Mouse (Mus musculus): ENCODE data around the gene Capn12.

DNA sequence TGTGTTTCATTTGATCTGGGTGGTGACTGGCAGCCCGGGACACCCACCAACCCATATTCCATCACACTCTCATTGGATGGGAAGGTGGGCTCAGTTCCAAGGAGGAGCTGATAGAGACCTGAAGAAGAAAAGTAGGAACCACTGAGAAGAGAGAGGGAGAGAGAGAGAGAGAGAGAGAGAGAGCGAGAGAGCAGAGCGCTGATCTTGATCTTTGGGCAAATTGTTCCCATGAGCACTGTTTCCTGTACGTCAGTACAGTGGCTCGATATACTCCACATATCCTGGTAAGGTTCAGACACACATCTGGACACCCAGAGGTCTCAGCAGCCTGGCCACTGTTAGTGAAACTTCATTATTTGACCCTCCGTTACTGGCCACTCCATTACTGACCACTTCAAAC, 17.7 kb upstream of the Capn12 start, which contains the start of gene Lgals7:
- TF ChIP-seq CTCF (IDR thresholded peaks at IDR 0.05; ENCODE audit: control insufficient read depth, insufficient read depth, insufficient replicate concordance, low read depth, low read length): no peak
- TF ChIP-seq POLR2A (IDR thresholded peaks at IDR 0.05; ENCODE audit: control insufficient read depth, low read depth, low read length): no peak

All from testis, adult 2 months (tissue).